Mouse (Mus musculus) cerebellum, adult 11 months (tissue): ENCODE results near the gene Ntn4.
A peak's percentile ranks its signal among the peaks of the same experiment; 100 is the strongest.
"Not testable (repeated sequence)": the region's sequence is repeated elsewhere in the genome, so short reads cannot be mapped to it uniquely, and the experiment has no call there.

Experiments
- DNase-seq: peaks from one replicate; pipeline ENCODE4 v3.0.0; 2022

Gene Ntn4

DNA sequence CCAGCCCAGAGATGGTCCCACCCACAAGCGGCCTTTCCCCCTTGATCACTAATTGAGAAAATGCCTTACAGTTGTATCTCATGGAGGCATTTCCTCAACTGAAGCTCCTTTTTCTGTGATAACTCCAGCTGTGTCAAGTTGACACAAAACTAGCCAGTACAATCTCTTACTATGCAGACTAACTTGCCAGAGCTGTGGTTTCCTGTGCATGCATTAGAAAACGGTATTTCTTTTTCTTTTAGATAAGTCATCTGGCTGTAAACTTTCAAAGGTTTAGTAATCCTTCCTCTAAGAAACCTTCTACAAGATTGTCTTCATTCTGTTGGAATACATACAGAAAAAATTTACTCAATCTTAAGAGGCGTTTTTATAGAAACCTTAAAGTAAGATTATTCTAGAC lies 44.9 kb downstream of the Ntn4 start:
- DNase-seq = not testable (repeated sequence)

DNA sequence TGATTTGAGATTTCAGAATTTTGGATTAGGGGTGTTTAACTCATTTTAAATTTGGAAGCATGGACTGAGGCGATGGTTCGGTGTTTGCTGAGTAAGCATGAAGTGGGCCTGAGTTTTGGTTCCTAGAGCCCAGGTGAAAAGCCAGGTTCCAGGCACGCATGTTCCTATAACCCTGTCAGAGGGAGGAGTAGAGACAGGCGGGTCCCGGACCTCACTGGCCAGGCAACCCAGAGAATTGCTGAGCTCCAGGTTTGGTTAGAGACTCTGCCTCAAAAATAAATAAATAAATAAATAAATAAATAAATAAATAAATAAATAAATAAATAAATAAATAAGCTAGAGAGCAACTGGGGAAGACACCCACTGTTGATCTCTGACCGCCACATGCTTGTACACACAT lies 46.1 kb downstream of the Ntn4 start:
- no peak for DNase-seq

DNA sequence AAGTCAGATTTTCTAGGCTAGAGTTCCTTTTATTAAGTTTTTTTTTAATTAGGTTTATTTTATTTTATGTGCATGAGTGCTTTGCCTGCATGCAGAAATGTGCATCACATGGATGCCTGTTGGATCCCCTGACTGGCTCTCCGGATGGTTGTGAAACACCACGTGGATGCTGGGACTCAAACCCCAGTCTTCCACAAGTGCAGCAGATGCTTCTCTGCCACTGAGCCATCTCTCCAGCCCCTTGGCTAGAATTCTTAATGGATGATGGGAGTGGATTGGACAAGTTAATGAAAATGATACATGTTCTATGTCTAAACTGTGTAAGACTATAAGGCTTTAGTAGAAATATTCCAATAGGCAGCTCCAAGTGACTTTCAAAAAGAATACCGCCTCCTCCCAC lies 47.3 kb downstream of the Ntn4 start:
- DNase-seq = no peak

DNA sequence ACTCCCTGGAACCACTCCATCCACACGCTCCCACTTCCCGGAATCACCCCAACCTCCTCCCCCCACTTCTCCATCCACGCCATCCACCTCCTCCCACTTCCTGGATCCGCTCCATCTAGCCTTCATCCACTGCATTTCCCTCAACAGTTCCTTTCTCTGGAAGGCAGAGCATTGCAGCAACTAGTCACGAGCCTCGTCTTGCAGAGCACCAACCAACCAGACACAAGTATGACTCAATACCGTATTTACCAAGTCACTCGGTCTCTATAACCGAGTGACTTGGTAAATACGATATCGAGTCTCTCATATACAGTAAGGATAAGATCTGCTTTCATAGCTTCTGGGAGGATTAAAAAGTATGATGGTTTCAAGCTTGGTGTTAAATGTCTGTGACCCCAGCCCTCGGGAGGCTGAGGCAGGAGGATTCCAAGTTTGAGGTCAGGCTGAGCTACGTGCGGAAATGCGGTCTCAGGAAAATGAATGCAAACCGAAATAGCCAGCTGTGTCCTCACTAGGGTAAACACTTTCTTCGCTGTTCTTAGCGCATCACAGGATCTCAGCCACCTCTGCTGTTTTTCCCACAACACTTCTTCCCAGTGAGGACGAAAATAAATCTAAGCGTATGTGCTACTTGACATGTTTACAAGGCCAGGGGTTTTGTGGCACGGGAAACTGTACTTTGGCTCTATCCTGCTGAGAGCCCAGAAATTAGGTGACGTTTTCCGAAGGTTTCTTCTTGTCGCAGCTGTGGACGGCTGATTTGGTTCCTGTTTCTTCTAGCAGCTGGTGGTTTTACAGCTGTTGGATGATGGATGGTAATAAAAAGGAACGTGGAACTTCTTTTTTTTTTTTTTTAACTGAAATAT lies 48.1 kb downstream of the Ntn4 start:
- no peak for DNase-seq

DNA sequence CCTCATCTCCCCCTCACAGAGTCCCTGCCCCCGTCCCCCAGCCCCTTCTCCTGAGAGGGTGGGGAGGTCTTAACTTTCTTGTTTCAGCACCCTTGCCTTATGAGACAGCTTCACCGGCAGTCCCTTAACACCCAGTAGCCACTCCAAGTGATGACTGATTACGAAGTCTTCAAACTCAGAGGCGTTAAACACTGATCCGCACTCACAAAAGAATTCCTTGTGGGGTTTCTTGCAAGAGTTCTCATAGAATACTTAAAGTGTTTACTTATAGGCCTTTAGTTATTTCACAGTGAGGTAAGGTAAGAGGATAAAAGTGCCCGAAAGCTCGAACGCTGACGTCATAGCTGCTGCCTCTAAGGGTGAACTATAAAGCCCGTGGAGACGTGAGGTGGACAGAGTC lies 50.9 kb downstream of the Ntn4 start:
- no peak for DNase-seq

DNA sequence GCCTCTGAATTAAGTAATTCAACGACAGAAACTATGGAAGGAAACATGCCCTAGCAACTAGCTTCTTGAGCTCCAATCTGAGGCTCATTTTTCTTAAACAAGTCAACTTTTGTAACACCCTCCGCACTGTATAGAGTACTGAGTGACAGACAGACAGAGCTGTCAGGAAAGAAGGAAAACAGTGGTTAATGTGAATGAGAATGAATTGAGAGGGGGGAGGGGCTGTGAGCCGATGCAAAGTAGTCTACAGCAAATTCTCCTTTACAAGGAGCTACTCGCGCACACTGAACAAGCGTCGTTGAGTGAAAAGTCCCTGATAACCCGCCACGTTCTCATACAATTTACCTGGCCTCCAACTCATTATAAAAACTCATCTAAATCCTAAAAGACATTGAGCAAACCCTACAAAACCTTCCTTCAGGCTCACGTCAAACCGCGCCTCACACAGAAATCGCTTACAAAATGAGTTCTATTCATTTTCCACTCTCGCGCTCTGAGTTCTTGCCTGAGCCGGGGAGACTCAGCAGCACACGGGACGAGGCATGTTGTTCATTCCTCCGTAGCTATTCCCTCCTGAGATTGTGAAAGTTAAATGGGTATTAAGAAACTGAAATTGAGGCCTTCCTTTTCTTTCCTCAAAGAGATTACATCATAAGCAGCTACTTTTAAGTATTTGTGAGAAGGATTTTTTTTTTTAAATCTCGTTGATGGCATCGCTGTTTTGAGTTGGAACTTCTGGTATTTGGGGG lies 54.7 kb downstream of the Ntn4 start:
- DNase-seq = no peak

DNA sequence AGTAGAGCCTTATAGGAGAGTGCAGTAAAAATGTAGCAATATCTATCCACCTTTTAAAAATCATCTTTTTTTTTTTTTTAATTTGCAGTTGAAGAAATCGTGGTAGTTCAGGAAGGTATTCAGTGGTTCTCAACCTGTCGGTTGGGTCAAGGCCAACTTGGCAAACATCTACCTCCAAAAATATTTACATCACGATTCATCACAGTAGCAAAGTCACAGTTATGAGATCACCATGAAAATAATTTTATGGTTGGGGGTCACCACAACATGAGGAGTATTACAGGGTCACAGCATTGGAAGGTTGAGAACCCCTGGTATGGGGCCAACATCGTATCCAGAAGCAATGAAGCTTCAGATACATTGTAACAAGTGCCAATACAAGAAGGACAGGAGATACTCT lies 55.5 kb downstream of the Ntn4 start:
- peak; percentile 35 for DNase-seq

DNA sequence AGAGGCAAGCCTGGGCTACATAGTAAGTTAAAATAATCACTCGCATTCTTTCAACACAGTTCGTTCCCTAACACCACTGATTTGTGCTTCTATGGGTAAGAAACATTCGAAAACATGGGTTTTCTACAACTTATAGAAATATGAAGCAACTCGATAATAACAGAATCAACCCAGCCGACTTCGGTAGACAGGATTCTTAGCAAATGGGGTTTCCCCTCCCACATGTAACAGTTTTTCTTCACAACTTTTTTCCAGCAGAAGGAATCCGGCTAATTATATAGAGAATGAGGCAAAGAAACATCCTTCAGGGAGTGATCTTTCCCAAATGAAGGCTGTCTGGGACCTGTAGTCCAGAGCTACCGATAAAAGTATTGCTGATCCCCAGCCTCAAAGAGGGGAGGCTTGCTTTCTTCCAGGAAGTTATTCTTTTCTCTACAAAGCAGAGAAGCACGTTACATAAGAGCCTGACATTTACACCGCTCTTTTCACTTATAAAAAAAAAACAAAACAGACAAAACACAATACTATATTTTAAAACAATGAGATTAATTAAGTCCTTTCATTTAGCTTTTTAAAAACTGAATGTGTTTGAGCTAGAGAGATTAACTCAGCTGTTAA lies 57.5 kb downstream of the Ntn4 start:
- no peak for DNase-seq

DNA sequence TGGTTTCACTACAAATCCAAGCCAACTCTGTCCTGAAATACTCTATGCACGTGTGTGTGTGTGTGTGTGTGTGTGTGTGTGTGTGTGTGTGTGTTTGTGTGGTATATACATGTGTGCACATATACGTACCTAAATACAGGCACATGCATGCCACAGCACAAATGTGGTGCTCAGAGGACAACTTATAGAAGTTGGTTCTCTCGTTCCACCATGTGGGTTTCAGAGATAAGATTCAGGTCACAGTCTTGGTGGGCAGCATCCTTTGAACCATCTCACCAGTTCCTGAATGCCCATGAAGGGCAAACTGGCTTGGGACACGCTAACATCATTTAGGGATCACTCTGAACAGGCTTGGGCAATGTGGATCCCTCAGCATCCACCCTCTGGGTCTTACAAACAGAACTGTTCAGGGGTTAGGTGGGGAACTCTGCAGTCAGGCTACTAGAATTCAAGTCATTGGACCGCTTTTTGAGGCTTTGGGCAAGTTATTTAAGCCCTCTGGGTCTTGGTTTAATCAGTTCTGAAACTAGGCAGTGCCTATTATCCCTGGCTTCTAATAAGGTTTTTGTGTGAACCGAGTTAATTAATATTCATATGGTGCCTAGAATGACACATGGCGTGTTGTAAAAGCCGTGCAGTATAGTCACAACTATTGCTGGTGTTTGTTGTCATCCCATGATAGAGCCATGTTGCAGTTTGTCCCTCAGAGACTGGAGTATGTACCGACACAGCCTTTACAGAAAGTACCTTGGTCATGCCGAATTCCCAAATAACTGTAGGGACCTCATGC lies 59.4 kb downstream of the Ntn4 start:
- no peak for DNase-seq

DNA sequence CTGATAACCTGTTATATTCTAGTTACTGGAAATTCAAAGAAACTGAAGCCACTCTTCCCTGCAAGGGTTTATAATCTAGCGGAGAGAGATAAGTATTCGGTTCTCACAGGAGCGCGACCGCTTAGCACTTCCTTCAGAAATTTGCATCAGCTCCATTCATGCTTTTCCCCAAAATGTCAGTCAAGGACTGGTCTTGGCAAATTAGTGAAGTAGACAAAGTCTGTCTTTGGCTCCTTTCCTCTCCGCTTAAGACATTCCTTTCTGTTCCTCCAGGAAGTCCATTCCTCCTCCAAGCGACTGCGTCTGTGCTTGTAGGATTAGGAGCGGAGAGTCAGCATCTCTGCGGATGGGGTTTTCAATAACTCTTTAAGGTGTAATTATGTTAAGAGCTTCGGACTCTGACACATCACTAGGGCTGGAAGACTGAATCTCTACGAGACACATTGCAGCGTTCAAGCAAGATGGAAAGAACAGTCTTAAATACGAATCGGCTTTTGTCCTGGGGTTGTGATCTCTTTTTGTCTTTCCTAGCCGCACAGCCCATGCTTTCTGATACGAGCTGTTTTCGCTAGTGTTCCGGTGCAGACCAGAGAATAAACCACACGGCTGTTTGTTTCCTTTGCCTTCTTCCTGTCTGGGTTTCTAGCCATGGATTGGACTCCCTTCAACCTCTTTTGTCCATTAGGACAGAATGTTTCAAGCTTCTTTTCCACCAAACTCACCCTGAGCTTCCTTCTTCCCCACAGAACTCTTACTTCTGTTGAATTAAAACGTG lies 60.3 kb downstream of the Ntn4 start:
- DNase-seq = no peak

DNA sequence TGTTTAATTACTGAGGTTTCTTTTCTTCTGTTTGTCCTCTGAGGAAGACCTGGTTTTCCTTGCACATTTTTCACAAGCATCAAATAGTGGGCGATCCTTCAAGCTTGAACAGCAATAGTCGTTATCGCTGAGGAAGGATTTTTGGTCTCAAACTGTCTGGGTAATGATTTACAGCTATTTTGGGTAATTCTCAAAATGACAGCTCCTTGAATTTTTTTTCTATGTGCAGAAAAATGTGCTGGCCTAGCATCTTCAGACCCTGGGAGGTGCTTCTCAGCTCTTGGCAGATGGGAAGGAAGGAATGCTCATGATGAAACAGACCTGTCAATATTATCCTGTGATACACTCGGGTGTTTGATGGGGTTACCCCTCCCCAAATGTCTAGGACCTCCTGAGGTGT lies 63.5 kb downstream of the Ntn4 start:
- no peak for DNase-seq

DNA sequence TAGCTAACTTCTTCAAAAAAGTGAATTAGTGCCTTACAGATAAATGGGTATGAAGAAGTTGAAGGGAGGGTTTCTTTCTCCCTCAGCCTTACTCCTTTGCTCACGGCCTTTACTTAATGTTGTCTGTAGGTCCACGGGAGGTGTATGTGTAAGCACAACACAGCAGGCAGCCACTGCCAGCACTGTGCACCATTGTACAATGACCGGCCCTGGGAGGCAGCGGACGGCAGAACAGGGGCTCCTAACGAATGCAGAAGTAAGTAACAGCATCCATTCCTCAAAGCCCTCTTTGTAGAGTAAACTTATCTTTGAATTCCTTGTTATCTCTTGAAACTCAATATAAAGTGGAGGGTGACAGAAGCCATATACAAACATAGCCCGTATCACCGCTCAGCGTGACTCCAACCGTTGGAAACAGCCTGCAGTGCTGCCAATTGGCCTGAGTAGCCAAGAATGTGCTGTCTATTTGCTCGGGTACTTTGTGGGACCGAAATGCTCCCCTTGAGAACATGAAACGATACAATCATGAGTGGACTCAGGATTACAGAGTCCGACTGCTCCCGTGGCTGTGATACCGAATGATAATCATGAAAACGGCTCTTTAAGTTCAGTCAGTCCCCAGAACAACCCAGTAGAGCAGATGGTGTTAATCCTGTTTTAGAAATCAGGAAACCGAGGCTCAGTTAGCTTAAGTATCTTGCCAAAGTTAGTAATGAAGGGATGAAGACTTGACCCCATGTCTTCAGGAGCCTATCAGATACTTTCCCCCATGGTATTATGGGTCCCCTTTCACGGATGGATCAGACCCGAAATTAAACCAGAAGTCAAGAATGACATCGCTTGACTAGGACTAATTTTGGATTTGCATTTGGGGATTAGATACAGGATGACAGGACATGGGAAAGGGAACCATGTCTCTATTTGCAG lies 66.9 kb downstream of the Ntn4 start:
- DNase-seq = peak; percentile 37

DNA sequence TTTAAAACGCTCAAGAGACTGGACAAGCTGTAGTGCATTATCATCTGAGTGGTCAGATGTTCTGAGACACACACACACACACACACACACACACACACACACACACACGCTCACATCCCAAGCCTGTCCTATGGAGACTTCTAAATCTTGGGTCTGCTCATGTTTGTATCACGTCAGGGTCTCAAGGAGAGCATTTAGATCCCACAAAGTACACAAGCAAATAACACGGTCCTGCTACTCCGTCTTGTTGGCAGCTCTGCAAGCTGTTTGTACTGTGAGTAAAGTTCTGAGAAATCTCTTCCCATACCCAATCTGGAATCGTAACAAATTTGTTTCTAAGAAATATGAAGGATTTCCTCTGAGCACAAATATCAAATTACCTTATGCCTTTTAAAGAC lies 67.6 kb downstream of the Ntn4 start:
- no peak for DNase-seq

DNA sequence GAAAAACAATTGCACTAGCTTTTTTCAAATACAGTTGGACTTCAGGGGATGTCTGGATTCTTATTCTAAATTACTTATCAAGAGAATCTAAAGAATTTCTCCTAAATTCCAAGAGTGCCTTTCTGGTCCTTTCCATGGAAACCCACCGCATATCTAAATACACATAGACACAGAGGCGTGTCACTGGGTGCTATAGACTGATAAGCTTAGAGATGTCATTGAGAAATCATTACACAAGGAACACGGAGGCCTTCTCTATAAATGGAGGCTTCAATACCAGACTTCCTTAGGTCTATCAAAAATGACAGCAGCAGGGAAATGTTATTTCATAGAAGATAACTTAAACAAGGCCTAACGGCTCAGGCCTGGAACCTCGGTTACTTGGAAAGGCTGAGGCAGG lies 68.0 kb downstream of the Ntn4 start:
- no peak for DNase-seq

DNA sequence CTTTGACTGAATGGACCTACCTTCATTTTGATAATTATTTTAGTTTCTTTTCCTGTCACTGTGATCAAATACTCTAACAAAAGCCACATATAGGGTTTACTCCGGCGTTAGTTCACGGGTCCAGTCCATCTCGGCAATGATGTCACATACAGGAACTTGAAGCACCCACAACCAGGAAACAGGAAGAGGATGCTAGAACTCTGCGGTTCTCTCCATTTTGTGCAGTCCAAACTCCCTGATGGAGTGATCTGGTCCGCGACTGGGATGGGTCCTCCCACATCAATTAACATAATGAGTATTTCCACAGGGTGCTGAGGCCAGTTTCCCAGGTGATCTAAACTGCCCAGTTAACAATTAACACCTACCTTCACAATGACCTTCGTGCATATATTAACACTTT lies 69.1 kb downstream of the Ntn4 start:
- DNase-seq = no peak

DNA sequence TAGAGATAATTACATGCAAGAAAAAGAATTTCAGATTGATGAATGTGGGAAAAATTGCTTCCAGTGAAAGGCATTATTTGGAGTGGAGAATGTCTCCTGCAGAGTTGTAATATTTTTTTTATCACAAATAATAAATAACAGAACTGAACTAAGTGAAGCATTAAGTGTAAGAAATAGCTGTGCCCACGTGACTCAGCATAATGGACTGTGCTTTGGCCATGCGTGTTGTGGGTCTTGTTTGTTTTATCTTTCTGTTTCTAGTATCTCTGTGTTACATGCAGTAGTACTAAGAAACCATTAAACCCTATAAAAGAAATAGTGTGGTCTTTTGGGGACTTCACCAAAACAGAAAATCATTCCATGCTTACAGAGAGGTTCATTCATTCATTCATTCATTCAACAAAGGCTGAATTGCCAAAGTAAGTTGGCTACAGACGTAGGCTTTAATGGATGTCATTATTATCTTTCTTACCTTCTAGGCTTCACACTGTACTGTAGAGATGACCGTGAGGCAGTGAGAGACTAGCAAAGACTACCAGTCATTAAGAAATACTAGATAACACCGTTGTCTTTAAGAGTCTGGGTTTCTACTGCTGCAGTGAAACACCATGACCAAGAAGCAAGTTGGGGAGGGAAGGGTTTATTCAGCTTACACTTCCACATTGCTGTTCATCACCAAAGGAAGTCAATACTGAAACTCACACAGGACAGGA lies 81.3 kb downstream of the Ntn4 start:
- DNase-seq = no peak

DNA sequence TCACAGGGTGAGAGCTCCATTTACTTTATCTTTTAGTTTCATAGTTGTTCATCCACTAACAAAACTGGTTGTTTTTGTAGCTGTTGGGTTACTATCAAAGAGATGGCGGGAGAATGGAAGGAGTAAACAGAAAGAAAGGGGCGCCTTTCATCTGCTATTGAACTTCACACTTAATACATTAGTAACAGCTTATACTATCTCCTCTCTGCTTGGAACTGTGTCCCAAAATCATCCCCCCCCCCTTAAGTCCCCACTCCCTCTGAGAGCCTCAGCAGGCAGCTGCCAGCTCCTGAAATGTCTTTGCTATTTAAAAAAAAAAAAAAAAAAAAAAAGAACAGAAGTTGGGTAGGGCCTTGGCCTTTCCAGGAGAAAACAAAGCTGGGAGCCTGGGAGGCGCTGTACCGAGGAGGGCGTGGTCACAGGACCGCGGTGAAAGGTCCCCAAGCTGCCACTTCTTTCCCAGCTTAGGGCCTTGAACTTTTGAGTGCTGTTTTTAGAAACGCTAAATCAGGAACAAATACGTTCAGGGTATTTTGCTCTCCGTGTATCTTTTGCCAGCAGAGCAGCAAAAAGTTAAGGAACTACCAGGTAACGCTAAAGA lies 83.6 kb downstream of the Ntn4 start:
- no peak for DNase-seq

DNA sequence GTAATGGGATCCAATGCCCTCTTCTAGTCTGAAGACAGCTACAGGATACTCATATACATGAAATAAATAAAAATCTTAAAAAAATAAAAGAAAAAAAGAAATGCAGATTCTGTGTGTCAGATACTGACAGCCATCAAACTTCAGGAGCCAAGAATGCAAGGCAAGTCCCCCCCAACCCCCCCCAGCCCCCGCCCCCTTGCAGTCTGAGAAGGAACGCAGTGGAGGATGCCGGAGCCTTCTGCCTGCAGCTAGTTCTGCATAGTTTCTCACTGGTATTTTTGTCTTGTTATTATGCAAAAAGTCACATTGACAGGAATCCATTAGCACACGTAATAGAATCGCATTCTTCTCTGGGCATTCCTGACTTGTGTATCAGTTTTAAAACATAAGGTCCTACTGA lies 87.7 kb downstream of the Ntn4 start:
- no peak for DNase-seq

DNA sequence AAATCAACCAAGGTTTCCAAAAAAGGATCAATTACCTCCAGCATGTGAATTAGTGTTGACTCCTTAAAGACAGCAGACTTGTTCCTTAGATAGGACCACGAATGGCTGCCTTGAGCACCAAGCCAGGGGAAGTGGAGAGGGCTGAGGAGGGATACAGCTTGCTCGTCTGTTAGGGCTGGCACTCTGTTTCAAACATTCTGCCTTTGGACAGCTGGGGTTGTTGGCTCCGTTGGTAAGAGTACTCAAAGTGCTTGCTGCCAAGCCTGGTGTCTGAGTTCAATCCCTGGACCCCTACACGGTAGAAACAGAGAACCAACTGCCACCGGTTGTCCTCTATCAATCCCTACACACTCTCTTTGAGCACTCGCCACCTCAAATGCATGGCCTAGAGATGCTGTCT lies 90.0 kb downstream of the Ntn4 start:
- peak; percentile 42 for DNase-seq

DNA sequence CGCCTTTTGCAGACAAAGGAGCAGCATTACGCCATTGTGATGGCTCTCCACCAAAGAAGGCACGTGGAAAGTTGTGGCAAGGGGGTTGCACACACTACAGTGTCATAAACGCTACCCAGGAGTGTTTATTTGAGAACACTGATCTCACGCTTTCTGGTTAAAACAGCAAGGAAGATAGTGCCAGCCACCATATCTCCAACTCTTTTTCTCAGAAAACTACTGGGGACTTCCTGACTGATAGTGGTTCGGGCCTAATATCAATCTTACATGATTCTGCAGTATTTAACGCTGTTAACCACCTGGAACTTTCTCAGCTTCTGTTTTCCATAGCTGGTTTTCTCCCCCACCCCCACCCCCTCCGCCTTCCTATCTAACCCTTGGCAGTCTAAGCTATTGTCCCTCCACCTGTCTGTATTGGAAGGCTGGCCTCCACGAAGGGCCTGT lies 90.8 kb downstream of the Ntn4 start:
- no peak for DNase-seq
